Mouse (Mus musculus): Measurements from ENCODE around the gene Rasip1. TPM values are rescaled to one million over a fixed set of nuclear protein-coding genes. Genes with fewer than 3 reads are reported as not detected.

Gene Rasip1
- polyA plus RNA-seq, 1 experiment from 2014 or later: 18.7 TPM

- Histone ChIP-seq H3K9me3 (ENCODE audit: control insufficient read depth, low read length) (no peaks in the 10 kb centered on the region), H3K4me3 (ENCODE audit: low read length) (no peak overlapping the region), H3K27me3 (ENCODE audit: control insufficient read depth, insufficient read depth, low read length) (no peaks in the 10 kb centered on the region), H3K4me1 (ENCODE audit: control insufficient read depth, insufficient read depth, low read length) (peaks cover 20% of the 10 kb centered on the region; the same call in 1 of the 2 replicates), H3K9ac (ENCODE audit: low read depth, low read length) (no peak overlapping the region), H3K36me3 (ENCODE audit: control insufficient read depth, insufficient read depth, low read length) (no peaks in the 10 kb centered on the region), H3K27ac (ENCODE audit: low read depth, low read length) (no peak overlapping the region), H3K4me2 (replicated peaks; ENCODE audit: low read depth, low read length) (no peak overlapping the region)
- ATAC-seq (ENCODE audit: low FRiP score, low TSS enrichment): no peak
- 86% methylated on average over 14 of the region's 14 CpGs for WGBS
These were observed 40.5 kb downstream of the Rasip1 start for GRCm38 (mm10) chr7:45667761-45668160.

GRCm38 (mm10) chr7:45668921-45669320, 41.6 kb downstream of the Rasip1 start:
- H3K36me3 ChIP-seq (ENCODE audit: control insufficient read depth, insufficient read depth, low read length): no peaks in the 10 kb centered on the region
- no peak overlapping the region for H3K27ac ChIP-seq (ENCODE audit: low read depth, low read length)
- no peaks in the 10 kb centered on the region for H3K9me3 ChIP-seq (ENCODE audit: control insufficient read depth, low read length)
- no peak overlapping the region for H3K9ac ChIP-seq (ENCODE audit: low read depth, low read length)
- whole genome bisulfite sequencing: 96% methylated on average over 9 of the region's 9 CpGs
- H3K4me1 ChIP-seq (ENCODE audit: control insufficient read depth, insufficient read depth, low read length): peaks cover 16% of the 10 kb centered on the region; the same call in 1 of the 2 replicates
- ATAC-seq (ENCODE audit: low FRiP score, low TSS enrichment): no peak
- no peaks in the 10 kb centered on the region for H3K27me3 ChIP-seq (ENCODE audit: control insufficient read depth, insufficient read depth, low read length)
- no peak overlapping the region for H3K4me2 ChIP-seq (replicated peaks; ENCODE audit: low read depth, low read length)
- no peak overlapping the region for H3K4me3 ChIP-seq (ENCODE audit: low read length)

GRCm38 (mm10) chr7:45677627-45678295, 50.5 kb downstream of the Rasip1 start:
- H3K9ac ChIP-seq (ENCODE audit: low read depth, low read length): no peak overlapping the region
- no peaks in the 10 kb centered on the region for H3K9me3 ChIP-seq (ENCODE audit: control insufficient read depth, low read length)
- H3K27ac ChIP-seq (ENCODE audit: low read depth, low read length): no peak overlapping the region
- no peaks in the 10 kb centered on the region for H3K27me3 ChIP-seq (ENCODE audit: control insufficient read depth, insufficient read depth, low read length)
- WGBS: 70% methylated on average over 7 of the region's 7 CpGs
- no peaks in the 10 kb centered on the region for H3K36me3 ChIP-seq (ENCODE audit: control insufficient read depth, insufficient read depth, low read length)
- ATAC-seq (ENCODE audit: low FRiP score, low TSS enrichment): no peak
- H3K4me3 ChIP-seq (ENCODE audit: low read length): no peak overlapping the region
- H3K4me1 ChIP-seq (ENCODE audit: control insufficient read depth, insufficient read depth, low read length): peaks cover 7% of the 10 kb centered on the region
- no peak overlapping the region for H3K4me2 ChIP-seq (replicated peaks; ENCODE audit: low read depth, low read length)

- no peak for ATAC-seq (ENCODE audit: low FRiP score, low TSS enrichment)
- 96% methylated on average over 14 of the region's 14 CpGs for WGBS
These were observed 51.2 kb downstream of the Rasip1 start for GRCm38 (mm10) chr7:45678513-45678912.

GRCm38 (mm10) chr7:45679966-45680621, 52.8 kb downstream of the Rasip1 start:
- no peaks in the 10 kb centered on the region for H3K27me3 ChIP-seq (ENCODE audit: control insufficient read depth, insufficient read depth, low read length)
- H3K4me3 ChIP-seq (ENCODE audit: low read length): no peak overlapping the region
- H3K36me3 ChIP-seq (ENCODE audit: control insufficient read depth, insufficient read depth, low read length): no peaks in the 10 kb centered on the region
- no peak overlapping the region for H3K9ac ChIP-seq (ENCODE audit: low read depth, low read length)
- H3K27ac ChIP-seq (ENCODE audit: low read depth, low read length): 0 out of 2 replicates have a peak overlapping the region, but pooled peaks have one; percentile 3
- no peak for ATAC-seq (ENCODE audit: low FRiP score, low TSS enrichment)
- H3K4me2 ChIP-seq (replicated peaks; ENCODE audit: low read depth, low read length): no peak overlapping the region
- WGBS: 71% methylated on average over 14 of the region's 14 CpGs
- peaks cover 10% of the 10 kb centered on the region for H3K4me1 ChIP-seq (ENCODE audit: control insufficient read depth, insufficient read depth, low read length)
- H3K9me3 ChIP-seq (ENCODE audit: control insufficient read depth, low read length): no peaks in the 10 kb centered on the region

More at GRCm38 (mm10) chr7:45678513-45678912, 51.2 kb downstream of the Rasip1 start:
- Histone ChIP-seq H3K36me3 (ENCODE audit: control insufficient read depth, insufficient read depth, low read length) (no peaks in the 10 kb centered on the region), H3K4me2 (replicated peaks; ENCODE audit: low read depth, low read length) (no peak overlapping the region), H3K9ac (ENCODE audit: low read depth, low read length) (no peak overlapping the region), H3K27me3 (ENCODE audit: control insufficient read depth, insufficient read depth, low read length) (no peaks in the 10 kb centered on the region), H3K4me3 (ENCODE audit: low read length) (no peak overlapping the region), H3K27ac (ENCODE audit: low read depth, low read length) (no peak overlapping the region), H3K4me1 (ENCODE audit: control insufficient read depth, insufficient read depth, low read length) (peaks cover 10% of the 10 kb centered on the region), H3K9me3 (ENCODE audit: control insufficient read depth, low read length) (no peaks in the 10 kb centered on the region)

- WGBS: 81% methylated on average over 8 of the region's 8 CpGs
These were observed 53.9 kb downstream of the Rasip1 start for GRCm38 (mm10) chr7:45681046-45681736.

GRCm38 (mm10) chr7:45682144-45683126, 55.1 kb downstream of the Rasip1 start:
- Histone ChIP-seq H3K4me3 (ENCODE audit: low read length) (peak overlapping the region; percentile 14; the same call in 1 of the 2 replicates), H3K27ac (ENCODE audit: low read depth, low read length) (peak overlapping the region; percentile 59), H3K27me3 (ENCODE audit: control insufficient read depth, insufficient read depth, low read length) (no peaks in the 10 kb centered on the region), H3K4me2 (replicated peaks; ENCODE audit: low read depth, low read length) (peak overlapping the region; percentile 33; the same call in 1 of the 2 replicates), H3K9me3 (ENCODE audit: control insufficient read depth, low read length) (no peaks in the 10 kb centered on the region), H3K4me1 (ENCODE audit: control insufficient read depth, insufficient read depth, low read length) (peaks cover 18% of the 10 kb centered on the region), H3K36me3 (ENCODE audit: control insufficient read depth, insufficient read depth, low read length) (no peaks in the 10 kb centered on the region), H3K9ac (ENCODE audit: low read depth, low read length) (peak overlapping the region; percentile 50; the same call in 1 of the 2 replicates)
- ATAC-seq (ENCODE audit: low FRiP score, low TSS enrichment): peak; percentile 60
- 32% methylated on average over 14 of the region's 14 CpGs for WGBS

More at GRCm38 (mm10) chr7:45681046-45681736, 53.9 kb downstream of the Rasip1 start:
- no peak for ATAC-seq (ENCODE audit: low FRiP score, low TSS enrichment)
- Histone ChIP-seq H3K4me3 (ENCODE audit: low read length) (no peak overlapping the region), H3K9ac (ENCODE audit: low read depth, low read length) (no peak overlapping the region; the same call in 1 of the 2 replicates), H3K36me3 (ENCODE audit: control insufficient read depth, insufficient read depth, low read length) (no peaks in the 10 kb centered on the region), H3K9me3 (ENCODE audit: control insufficient read depth, low read length) (no peaks in the 10 kb centered on the region), H3K4me1 (ENCODE audit: control insufficient read depth, insufficient read depth, low read length) (peaks cover 13% of the 10 kb centered on the region), H3K27me3 (ENCODE audit: control insufficient read depth, insufficient read depth, low read length) (no peaks in the 10 kb centered on the region), H3K4me2 (replicated peaks; ENCODE audit: low read depth, low read length) (no peak overlapping the region), H3K27ac (ENCODE audit: low read depth, low read length) (no peak overlapping the region)

- Histone ChIP-seq H3K4me3 (ENCODE audit: low read length) (no peak within 1 kb of the TSS), H3K9ac (ENCODE audit: low read depth, low read length) (0 out of 2 replicates have a peak within 1 kb of the TSS, but pooled peaks have one; percentile 50), H3K36me3 (ENCODE audit: control insufficient read depth, insufficient read depth, low read length) (no peaks in the 10 kb centered on the region), H3K27ac (ENCODE audit: low read depth, low read length) (no peak within 1 kb of the TSS), H3K4me1 (ENCODE audit: control insufficient read depth, insufficient read depth, low read length) (peaks cover 18% of the 10 kb centered on the region), H3K9me3 (ENCODE audit: control insufficient read depth, low read length) (no peaks in the 10 kb centered on the region), H3K27me3 (ENCODE audit: control insufficient read depth, insufficient read depth, low read length) (no peaks in the 10 kb centered on the region), H3K4me2 (replicated peaks; ENCODE audit: low read depth, low read length) (no peak within 1 kb of the TSS)
- WGBS: 64% methylated on average over 7 of the region's 7 CpGs
- ATAC-seq (ENCODE audit: low FRiP score, low TSS enrichment): no peak
These were observed 56.2 kb downstream of the Rasip1 start, which contains the start of gene Ntn5 for GRCm38 (mm10) chr7:45683396-45684050. Gene Ntn5 (plus strand): TSS chr7:45684022.
